Mouse (Mus musculus) C2C12 (cell line): ENCODE measurements at regions not wholly inside any gene's neighbourhood (a gene's known extent, or its start where the extent isn't known, plus 50 kb on each side); places are given as distances from the start of the nearest gene placed in this dataset.

Experiments
- H3K27me3 ChIP-seq: one replicate; pipeline ENCODE4 v1.6.1; 2011; ENCODE audit not compliant: control insufficient read depth, insufficient read depth, insufficient read length
- H3K36me3 ChIP-seq: one replicate; pipeline ENCODE4 v1.6.1; 2011; ENCODE audit not compliant: control insufficient read depth, insufficient read depth
- H3K4me3 ChIP-seq: one replicate; pipeline ENCODE4 v1.5.1; 2011; ENCODE audit warnings: mild to moderate bottlenecking, control low read depth; ENCODE audit not compliant: poor library complexity, insufficient read depth, severe bottlenecking
- H3K79me2 ChIP-seq: one replicate; pipeline ENCODE4 v1.6.1; 2011; ENCODE audit not compliant: control insufficient read depth, insufficient read depth
- H3K79me3 ChIP-seq: one replicate; pipeline ENCODE4 v1.6.1; 2011; ENCODE audit warnings: low read depth, control low read depth
- H3ac ChIP-seq: one replicate; pipeline ENCODE3; 2011; ENCODE audit warnings: low read depth; ENCODE audit not compliant: control insufficient read depth, insufficient read length
- CEBPB ChIP-seq: IDR thresholded peaks from one replicate; pipeline ENCODE4 v1.6.1; 2011; ENCODE audit warnings: low read depth, mild to moderate bottlenecking, control low read depth, moderate library complexity
- CTCF ChIP-seq: IDR thresholded peaks from one replicate; pipeline ENCODE4 v1.5.1; 2011; ENCODE audit not compliant: control insufficient read depth, insufficient read depth, insufficient read length
- FOSL1 ChIP-seq: IDR thresholded peaks from one replicate; pipeline ENCODE4 v1.8.0; 2011; ENCODE audit warnings: mild to moderate bottlenecking, low read length; ENCODE audit not compliant: poor library complexity, insufficient read depth, severe bottlenecking
- MAX ChIP-seq: IDR thresholded peaks from one replicate; pipeline ENCODE4 v1.6.1; 2011; ENCODE audit warnings: mild to moderate bottlenecking, control low read depth
- MYOD1 ChIP-seq: IDR thresholded peaks from one replicate; pipeline ENCODE4 v1.6.1; 2011; ENCODE audit warnings: low read depth; ENCODE audit not compliant: control insufficient read depth, insufficient read length
- MYOG ChIP-seq: IDR thresholded peaks from one replicate; pipeline ENCODE4 v1.6.1; 2011; ENCODE audit not compliant: control insufficient read depth, insufficient read length; ENCODE audit errors: extremely low read depth
- USF1 ChIP-seq: IDR thresholded peaks from one replicate; pipeline ENCODE4 v1.6.1; 2011; ENCODE audit warnings: low read depth, mild to moderate bottlenecking, control low read depth, moderate library complexity

DNA sequence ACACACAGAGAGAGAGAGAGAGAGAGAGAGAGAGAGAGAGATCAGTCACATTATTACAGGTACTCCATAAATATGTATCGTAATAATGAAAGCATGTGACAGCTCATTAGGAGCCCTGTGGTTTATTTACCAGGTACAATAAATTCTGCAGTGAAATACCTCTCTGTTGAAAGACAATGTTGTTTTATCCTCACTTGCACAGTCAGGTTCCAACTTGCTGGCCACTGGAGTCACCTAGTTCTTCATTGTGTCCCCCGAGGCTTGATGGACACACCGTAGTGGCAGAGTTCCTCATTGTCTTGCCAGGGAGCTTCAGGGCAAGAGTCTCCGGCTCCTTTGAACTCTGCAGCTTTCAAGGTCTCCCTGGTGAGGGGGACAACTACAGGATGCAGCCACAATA lies 197.6 kb downstream of the Rplp1 start:
- no peaks in the 10 kb centered on the region for H3K36me3 ChIP-seq
- H3K79me3 ChIP-seq, result no peaks in the 10 kb centered on the region
- no peak overlapping the region for H3K4me3 ChIP-seq
- no peak overlapping the region for H3ac ChIP-seq
- TF ChIP-seq MAX (no peak), FOSL1 (no peak), MYOG (no peak), CTCF (no peak), USF1 (no peak), CEBPB (no peak), MYOD1 (no peak)
- H3K27me3 ChIP-seq, result peaks cover 17% of the 10 kb centered on the region
- no peaks in the 10 kb centered on the region for H3K79me2 ChIP-seq

DNA sequence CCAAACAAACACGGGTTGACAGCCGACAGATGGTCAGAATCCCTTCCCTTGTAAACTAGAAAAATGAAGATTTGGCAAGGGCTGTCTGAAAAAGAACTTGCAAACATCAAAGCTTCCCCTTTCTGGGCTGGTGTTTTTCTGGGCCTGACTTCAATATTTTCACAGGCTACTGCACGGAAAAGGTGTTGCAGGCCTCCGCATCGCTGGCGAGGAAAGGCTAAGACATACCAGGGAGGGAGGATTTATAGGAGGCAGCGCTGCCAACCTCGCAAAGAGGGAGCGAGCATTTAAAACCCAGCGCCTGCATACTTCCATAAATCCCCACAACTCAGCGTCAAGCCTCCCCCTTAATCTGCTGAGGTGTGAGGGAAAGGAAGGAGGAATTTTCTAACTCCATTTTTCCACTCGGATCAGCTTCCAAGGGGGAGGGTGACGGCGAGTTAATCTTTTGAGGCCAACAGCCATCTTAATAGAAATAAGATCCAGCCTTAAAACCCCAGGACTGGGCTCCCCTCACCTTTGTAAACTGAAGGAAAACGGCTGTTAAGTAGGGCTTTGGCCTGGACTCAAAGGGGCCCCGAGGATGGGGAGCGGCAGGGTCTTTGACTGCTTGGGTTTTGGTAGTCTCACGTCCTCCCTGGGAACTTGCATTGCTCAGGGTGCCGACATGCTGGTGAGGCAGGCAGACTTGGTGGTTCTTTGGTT lies 199.9 kb downstream of the Rplp1 start:
- Histone ChIP-seq H3K79me2 (no peaks in the 10 kb centered on the region), H3ac (no peak overlapping the region), H3K4me3 (no peak overlapping the region), H3K79me3 (no peaks in the 10 kb centered on the region), H3K36me3 (no peaks in the 10 kb centered on the region), H3K27me3 (peaks cover 13% of the 10 kb centered on the region)
- TF ChIP-seq MAX, result no peak
- no peak for TF ChIP-seq MYOD1
- no peak for TF ChIP-seq CEBPB
- TF ChIP-seq CTCF, result no peak
- no peak for TF ChIP-seq FOSL1
- TF ChIP-seq MYOG, result no peak
- no peak for TF ChIP-seq USF1

DNA sequence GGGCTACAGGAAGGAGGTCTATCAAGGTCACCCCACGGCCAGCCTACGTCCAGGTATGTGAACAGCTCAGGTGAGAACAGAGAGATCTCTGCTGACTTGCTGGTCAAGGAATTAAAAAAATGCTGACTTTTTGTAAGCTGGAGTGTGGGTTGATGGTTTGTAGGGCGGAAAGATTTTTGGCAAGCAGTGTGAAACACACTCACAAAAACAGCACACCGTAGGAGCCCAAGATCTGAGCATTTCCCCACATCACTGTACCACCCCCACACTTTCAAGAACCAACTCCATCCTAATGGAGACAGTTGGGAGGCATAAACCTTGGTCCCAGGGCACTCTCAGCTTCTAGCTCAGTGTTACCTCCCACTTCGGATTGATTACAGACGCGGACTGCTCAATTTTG lies 200.5 kb downstream of the Rplp1 start:
- no peaks in the 10 kb centered on the region for H3K36me3 ChIP-seq
- no peak overlapping the region for H3ac ChIP-seq
- no peaks in the 10 kb centered on the region for H3K79me3 ChIP-seq
- no peak overlapping the region for H3K4me3 ChIP-seq
- no peak for TF ChIP-seq MYOG
- TF ChIP-seq CTCF, result no peak
- no peak for TF ChIP-seq MYOD1
- TF ChIP-seq MAX, result no peak
- TF ChIP-seq FOSL1, result no peak
- no peak for TF ChIP-seq CEBPB
- TF ChIP-seq USF1, result no peak
- H3K79me2 ChIP-seq, result no peaks in the 10 kb centered on the region
- H3K27me3 ChIP-seq, result peaks cover 13% of the 10 kb centered on the region

DNA sequence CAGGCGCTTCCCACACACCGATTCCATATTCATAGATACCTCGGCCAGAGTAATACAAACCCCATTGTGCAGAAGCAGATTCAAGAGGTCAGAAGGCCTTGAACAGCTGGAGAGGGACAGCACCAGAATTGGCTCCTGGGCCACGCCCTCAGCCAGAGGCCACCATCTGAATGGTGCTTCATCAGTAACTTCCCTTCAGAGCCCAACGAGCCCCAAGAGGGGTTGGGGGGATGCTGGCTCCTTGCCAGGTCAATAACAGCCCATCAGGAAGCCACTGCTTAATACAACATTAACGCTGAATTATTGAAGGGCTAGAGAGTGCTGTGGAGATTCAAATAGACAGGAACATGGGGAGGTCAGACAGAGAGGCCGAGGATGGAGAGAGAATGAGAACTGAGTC lies 203.0 kb downstream of the Rplp1 start:
- Histone ChIP-seq H3K79me2 (no peaks in the 10 kb centered on the region), H3K27me3 (peaks cover 3% of the 10 kb centered on the region), H3K36me3 (no peaks in the 10 kb centered on the region), H3K79me3 (no peaks in the 10 kb centered on the region), H3ac (no peak overlapping the region), H3K4me3 (no peak overlapping the region)
- TF ChIP-seq MYOD1 (no peak), FOSL1 (no peak), CEBPB (no peak), MAX (no peak), USF1 (no peak), MYOG (no peak), CTCF (no peak)

DNA sequence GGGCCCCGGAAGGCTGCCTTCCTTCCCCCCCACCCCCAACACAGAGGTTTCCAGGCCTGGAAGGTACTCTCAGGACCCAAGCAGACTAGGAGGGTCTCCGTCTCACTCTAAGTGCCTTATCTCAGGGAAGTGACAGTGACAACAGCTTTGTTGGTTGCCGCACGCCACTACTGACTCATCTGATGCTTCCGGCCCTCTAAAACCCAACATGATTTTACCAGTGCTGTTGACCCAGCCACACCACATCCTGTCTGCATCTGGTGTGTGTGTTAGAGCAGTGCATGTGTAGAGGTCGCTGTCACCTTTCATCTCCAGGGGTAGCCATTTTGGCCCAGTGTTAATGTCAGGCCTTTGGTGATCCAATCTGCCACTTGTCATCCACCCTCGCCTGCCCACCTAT lies 206.5 kb downstream of the Rplp1 start:
- no peaks in the 10 kb centered on the region for H3K27me3 ChIP-seq
- no peak overlapping the region for H3K4me3 ChIP-seq
- H3K79me2 ChIP-seq, result no peaks in the 10 kb centered on the region
- no peak overlapping the region for H3ac ChIP-seq
- H3K36me3 ChIP-seq, result no peaks in the 10 kb centered on the region
- no peaks in the 10 kb centered on the region for H3K79me3 ChIP-seq
- no peak for TF ChIP-seq MYOG

DNA sequence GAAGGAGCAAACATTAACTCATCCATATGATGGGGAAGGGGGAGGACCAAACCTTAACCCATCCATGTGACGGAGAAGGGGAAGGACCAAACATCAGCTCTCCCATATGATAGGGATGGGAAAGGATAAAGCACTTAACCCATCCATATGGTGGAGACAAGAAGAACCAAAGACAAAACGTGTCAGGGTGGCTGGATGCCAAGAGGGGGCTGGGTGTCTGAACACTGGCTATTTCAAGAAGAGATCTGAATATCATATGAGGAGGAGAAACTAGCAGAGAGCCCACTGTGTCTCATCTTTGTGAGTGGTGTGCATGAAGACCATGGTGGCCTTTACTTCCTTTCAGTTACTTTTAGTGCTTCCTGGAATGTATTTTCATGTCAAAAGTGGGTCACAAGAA lies 207.0 kb downstream of the Rplp1 start:
- H3K36me3 ChIP-seq, result no peaks in the 10 kb centered on the region
- TF ChIP-seq CEBPB (no peak), MAX (no peak), FOSL1 (no peak), USF1 (no peak)
- no peaks in the 10 kb centered on the region for H3K79me2 ChIP-seq
- H3ac ChIP-seq, result no peak overlapping the region
- no peaks in the 10 kb centered on the region for H3K79me3 ChIP-seq
- no peak overlapping the region for H3K4me3 ChIP-seq
- H3K27me3 ChIP-seq, result no peaks in the 10 kb centered on the region
